Mouse (Mus musculus) CH12.LX (cell line): ENCODE results near the gene Ephx1.

ENCODE experiments used
- CTCF ChIP-seq, 2 experiments: IDR thresholded peaks in 1 of 2; conservative IDR thresholded peaks in 1 of 2; 2 replicates each; pipeline ENCODE4 v1.5.1; 2011 to 2012; ENCODE audit warnings: low read depth in 2 of 2, low read length in 2 of 2, improper control_type of control experiment in 1 of 2, inconsistent platforms in 1 of 2, mild to moderate bottlenecking in 1 of 2, moderate library complexity in 1 of 2
- E2F4 ChIP-seq: IDR thresholded peaks from 2 replicates; pipeline ENCODE4 v1.6.1; 2011; ENCODE audit warnings: low read depth, low read length, improper control_type of control experiment; ENCODE audit not compliant: insufficient replicate concordance
- POLR2A ChIP-seq: IDR thresholded peaks from 2 replicates; pipeline ENCODE4 v1.6.1; 2011; ENCODE audit warnings: low read depth, mild to moderate bottlenecking, improper control_type of control experiment, low read length
- UBTF ChIP-seq: IDR thresholded peaks from 2 replicates; pipeline ENCODE4 v1.6.1; 2012; ENCODE audit warnings: low read depth, mild to moderate bottlenecking, inconsistent platforms, low read length, improper control_type of control experiment, moderate library complexity
- ZKSCAN1 ChIP-seq: IDR thresholded peaks from 2 replicates; pipeline ENCODE4 v1.6.1; 2012; ENCODE audit warnings: low read depth, inconsistent platforms, low read length, improper control_type of control experiment, borderline replicate concordance

DNA sequence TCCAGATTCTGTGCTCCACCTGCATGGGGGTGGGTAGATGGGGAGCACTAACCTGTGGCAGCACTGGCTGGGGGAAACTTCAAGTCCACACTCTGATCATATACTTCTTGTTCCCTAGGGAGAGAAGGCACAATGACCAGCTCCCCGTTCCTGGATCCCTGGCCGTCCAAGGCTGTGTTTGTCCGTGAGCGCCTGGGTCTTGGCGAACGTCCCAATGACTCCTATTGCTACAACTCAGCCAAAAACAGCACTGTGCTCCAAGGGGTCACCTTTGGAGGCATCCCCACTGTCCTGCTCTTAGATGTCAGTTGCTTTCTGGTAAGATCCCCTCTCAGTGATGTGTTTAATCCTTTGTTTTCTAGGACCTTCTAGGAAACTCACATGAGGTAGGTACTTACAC, 74.3 kb downstream of the Ephx1 start:
- TF ChIP-seq POLR2A (no peak), CTCF (conservative IDR thresholded peaks at IDR 0.05 in 1 of 2, IDR thresholded peaks at IDR 0.05 in 1 of 2; ENCODE audit: low read depth in 2 of 2, low read length in 2 of 2) (no peak), E2F4 (no peak), UBTF (no peak), ZKSCAN1 (no peak)
